Mouse (Mus musculus): Measurements from ENCODE around the gene Tnni3. TPM values are rescaled to one million over a fixed set of nuclear protein-coding genes. Genes with fewer than 3 reads are reported as not detected.

Gene Tnni3
- polyA plus RNA-seq, 1 experiment from 2014 or later, result 960 TPM

- Histone ChIP-seq H3K36me3 (peaks cover 11% of the 10 kb centered on the region), H3K27me3 (ENCODE audit: insufficient read depth, poor library complexity, severe bottlenecking) (no peaks in the 10 kb centered on the region), H3K4me1 (peaks cover 84% of the 10 kb centered on the region), H3K4me3 (peak overlapping the region; percentile 37), H3K9me3 (no peaks in the 10 kb centered on the region), H3K27ac (peak overlapping the region; percentile 87)
- 52% methylated on average over 6 of the region's 6 CpGs for WGBS
- DNase-seq (ENCODE audit: low spot score), result no peak
These were observed 10.0 kb downstream of the Tnni3 start for GRCm38 (mm10) chr7:4513829-4514712.

GRCm38 (mm10) chr7:4513236-4513635 lies 10.8 kb downstream of the Tnni3 start:
- H3K36me3 ChIP-seq, result peaks cover 9% of the 10 kb centered on the region
- H3K27me3 ChIP-seq (ENCODE audit: insufficient read depth, poor library complexity, severe bottlenecking), result no peaks in the 10 kb centered on the region
- peak overlapping the region; percentile 37 for H3K4me3 ChIP-seq
- peak overlapping the region; percentile 87; the same call in 1 of the 2 replicates for H3K27ac ChIP-seq
- no peak for DNase-seq (ENCODE audit: low spot score)
- H3K9me3 ChIP-seq, result no peaks in the 10 kb centered on the region
- peaks cover 82% of the 10 kb centered on the region for H3K4me1 ChIP-seq
- WGBS, result 21% methylated on average over 13 of the region's 13 CpGs

DNA sequence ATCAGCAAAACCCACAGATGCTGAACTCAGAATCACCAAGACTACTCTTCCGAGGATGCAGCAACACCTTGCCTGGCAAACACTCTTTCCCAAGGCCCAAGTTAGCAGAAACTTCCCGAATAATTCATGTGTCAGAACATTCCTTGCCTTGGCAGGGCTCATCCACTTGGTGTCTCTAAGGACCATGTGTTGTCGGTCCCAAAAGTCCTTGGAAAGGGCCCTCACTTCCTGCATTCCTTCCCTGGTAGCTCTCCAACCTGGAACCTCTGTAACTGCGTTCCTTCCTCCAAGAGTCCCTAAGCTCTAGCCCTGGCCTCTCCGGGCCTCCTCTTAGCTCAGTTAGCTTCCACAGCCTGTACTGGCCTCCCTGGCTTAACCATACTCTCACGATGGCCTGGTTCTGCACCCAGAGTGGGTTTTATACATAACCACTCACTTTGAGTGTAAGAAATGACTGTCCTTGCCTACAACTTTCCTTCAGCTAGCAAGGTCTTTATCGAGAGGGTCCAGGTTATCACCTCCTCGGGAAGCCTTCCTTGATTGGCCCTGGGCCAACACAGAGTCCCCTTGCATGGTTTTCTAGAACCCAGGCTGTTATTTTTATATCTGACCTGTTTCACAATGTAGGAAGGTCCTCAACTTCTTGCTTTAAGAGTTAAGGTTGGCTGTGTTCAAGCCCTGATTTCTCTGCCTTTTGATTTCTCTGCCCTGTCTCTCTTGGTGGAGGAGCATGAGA lies 12.4 kb downstream of the Tnni3 start:
- Histone ChIP-seq H3K4me3 (peak overlapping the region; percentile 29; the same call in 1 of the 2 replicates), H3K9me3 (no peaks in the 10 kb centered on the region), H3K27ac (peak overlapping the region; percentile 72), H3K4me1 (peaks cover 74% of the 10 kb centered on the region), H3K36me3 (peaks cover 10% of the 10 kb centered on the region; the same call in 1 of the 2 replicates), H3K27me3 (ENCODE audit: insufficient read depth, poor library complexity, severe bottlenecking) (no peaks in the 10 kb centered on the region)
- no peak for DNase-seq (ENCODE audit: low spot score)
- 58% methylated on average over 8 of the region's 8 CpGs for WGBS

DNA sequence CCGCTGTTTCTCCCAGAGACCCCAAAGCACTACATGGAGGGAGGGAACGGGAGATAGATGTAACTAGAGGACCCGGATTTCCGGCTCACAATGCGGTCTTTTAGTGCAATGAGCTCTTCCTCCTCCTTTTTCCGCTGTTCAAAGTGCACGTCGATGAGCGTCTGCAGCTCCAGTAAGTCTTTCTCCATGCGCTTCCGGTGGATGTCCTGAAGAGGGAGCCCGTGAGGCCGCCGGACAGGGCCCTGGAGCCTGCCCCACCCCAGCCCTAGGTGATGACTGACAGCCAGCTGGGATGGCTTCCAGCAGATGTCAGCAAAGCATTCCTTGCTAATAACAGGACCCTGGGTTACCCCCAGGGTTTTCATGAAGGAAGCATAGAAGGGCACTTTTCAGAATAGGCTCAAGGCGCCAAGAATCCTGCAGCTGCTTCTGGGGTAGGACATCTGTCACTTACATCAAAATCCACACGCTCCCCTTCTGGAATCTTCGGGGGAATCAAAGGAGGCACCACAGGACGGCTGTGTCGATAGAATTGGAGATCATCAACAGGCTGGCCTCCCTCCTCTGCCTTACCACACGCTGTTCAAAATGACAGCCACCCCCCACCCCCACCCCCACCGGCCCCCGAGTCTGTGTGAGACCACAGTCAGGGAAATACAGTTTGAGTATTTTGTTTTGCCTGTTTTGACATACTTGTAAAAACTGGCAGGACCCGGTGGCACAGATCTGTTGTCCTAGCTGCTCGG lies 14.0 kb downstream of the Tnni3 start:
- Histone ChIP-seq H3K36me3 (peaks cover 10% of the 10 kb centered on the region; the same call in 1 of the 2 replicates), H3K4me3 (peak overlapping the region; percentile 31), H3K27me3 (ENCODE audit: insufficient read depth, poor library complexity, severe bottlenecking) (no peaks in the 10 kb centered on the region), H3K27ac (peak overlapping the region; percentile 68), H3K4me1 (peaks cover 60% of the 10 kb centered on the region), H3K9me3 (no peaks in the 10 kb centered on the region)
- peak; percentile 96 for DNase-seq (ENCODE audit: low spot score)
- WGBS, result 13% methylated on average over 24 of the region's 24 CpGs

GRCm38 (mm10) chr7:4508739-4509116 lies 15.3 kb downstream of the Tnni3 start:
- 76% methylated on average over 8 of the region's 8 CpGs for WGBS
- H3K36me3 ChIP-seq, result peaks cover 10% of the 10 kb centered on the region; the same call in 1 of the 2 replicates
- peaks cover 54% of the 10 kb centered on the region for H3K4me1 ChIP-seq
- DNase-seq (ENCODE audit: low spot score), result no peak
- H3K4me3 ChIP-seq, result no peak overlapping the region
- no peaks in the 10 kb centered on the region for H3K27me3 ChIP-seq (ENCODE audit: insufficient read depth, poor library complexity, severe bottlenecking)
- H3K27ac ChIP-seq, result peak overlapping the region; percentile 29; the same call in 1 of the 2 replicates
- no peaks in the 10 kb centered on the region for H3K9me3 ChIP-seq

DNA sequence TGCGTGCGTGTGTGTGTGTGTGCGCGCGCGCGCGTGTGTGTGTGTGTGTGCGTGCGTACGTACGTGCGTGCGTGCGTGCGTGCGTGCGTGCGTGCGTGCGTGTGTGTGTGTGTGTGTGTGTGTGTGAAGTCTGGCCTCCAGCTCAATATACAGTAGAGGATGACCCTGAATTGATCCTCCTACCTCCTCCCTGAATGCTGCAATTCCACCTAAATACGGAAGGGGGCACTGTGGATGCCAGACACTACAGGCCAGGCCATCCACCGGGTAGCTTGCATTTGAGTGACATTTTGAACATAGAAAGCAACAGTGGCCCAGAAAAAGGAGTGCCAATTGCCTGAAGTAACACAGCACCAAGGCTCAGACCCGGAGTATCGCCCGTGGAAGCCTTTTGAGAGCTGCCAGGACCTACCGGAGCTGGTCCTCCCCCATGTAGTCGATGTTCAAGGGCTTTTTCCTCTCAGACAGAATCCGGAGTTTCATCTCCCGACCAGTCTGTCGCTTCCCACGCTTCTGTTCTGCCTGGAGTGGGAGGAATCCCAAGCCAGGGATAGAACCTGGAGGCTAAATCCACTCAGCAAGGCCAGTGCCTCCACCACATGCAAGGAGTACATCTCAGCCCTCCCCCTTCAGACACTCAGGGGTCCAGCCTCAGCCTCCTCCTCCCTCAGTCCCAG lies 15.8 kb downstream of the Tnni3 start:
- Histone ChIP-seq H3K36me3 (peaks cover 10% of the 10 kb centered on the region; the same call in 1 of the 2 replicates), H3K27ac (0 out of 2 replicates have a peak overlapping the region, but pooled peaks have one; percentile 29), H3K4me1 (peaks cover 49% of the 10 kb centered on the region), H3K9me3 (no peaks in the 10 kb centered on the region), H3K4me3 (no peak overlapping the region), H3K27me3 (ENCODE audit: insufficient read depth, poor library complexity, severe bottlenecking) (no peaks in the 10 kb centered on the region)
- WGBS, result 74% methylated on average over 32 of the region's 32 CpGs
- DNase-seq (ENCODE audit: low spot score), result no peak

- H3K36me3 ChIP-seq, result peaks cover 10% of the 10 kb centered on the region; the same call in 1 of the 2 replicates
- no peak overlapping the region for H3K4me3 ChIP-seq
- H3K27me3 ChIP-seq (ENCODE audit: insufficient read depth, poor library complexity, severe bottlenecking), result no peaks in the 10 kb centered on the region
- peaks cover 44% of the 10 kb centered on the region for H3K4me1 ChIP-seq
- no peaks in the 10 kb centered on the region for H3K9me3 ChIP-seq
- H3K27ac ChIP-seq, result no peak overlapping the region
- WGBS, result 62% methylated on average over 3 of the region's 4 CpGs
- no peak for DNase-seq (ENCODE audit: low spot score)
These were observed 16.8 kb downstream of the Tnni3 start for GRCm38 (mm10) chr7:4507220-4507619.

- H3K27me3 ChIP-seq (ENCODE audit: insufficient read depth, poor library complexity, severe bottlenecking), result no peaks in the 10 kb centered on the region
- H3K4me1 ChIP-seq, result peaks cover 27% of the 10 kb centered on the region
- H3K36me3 ChIP-seq, result peaks cover 10% of the 10 kb centered on the region; the same call in 1 of the 2 replicates
- DNase-seq (ENCODE audit: low spot score), result no peak
- no peaks in the 10 kb centered on the region for H3K9me3 ChIP-seq
- H3K27ac ChIP-seq, result peak overlapping the region; percentile 49
- no peak overlapping the region for H3K4me3 ChIP-seq
- 45% methylated on average over 11 of the region's 11 CpGs for whole genome bisulfite sequencing
These were observed 19.2 kb downstream of the Tnni3 start for GRCm38 (mm10) chr7:4504646-4505435.

DNA sequence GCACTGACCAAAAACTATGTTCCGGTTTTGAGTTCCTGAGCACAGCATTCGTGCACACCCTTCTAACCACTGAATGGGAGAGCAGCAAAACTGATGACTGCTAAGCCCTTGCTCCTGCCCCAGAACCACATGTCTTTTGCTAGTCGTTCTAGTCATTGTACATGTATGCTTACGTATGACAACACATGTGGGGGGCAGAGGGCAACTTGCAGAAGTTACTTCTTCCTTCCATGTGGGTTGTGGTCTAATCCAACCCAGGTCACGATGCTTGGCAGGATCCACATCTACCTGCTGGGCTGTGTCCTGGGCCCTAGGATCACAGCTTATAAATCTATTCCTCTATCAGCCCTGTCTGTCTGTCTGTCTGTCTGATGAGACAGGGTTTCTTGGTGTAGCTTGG lies 20.2 kb downstream of the Tnni3 start:
- Histone ChIP-seq H3K27ac (no peak overlapping the region), H3K4me1 (peaks cover 28% of the 10 kb centered on the region), H3K9me3 (no peaks in the 10 kb centered on the region), H3K4me3 (no peak overlapping the region), H3K36me3 (peaks cover 10% of the 10 kb centered on the region; the same call in 1 of the 2 replicates), H3K27me3 (ENCODE audit: insufficient read depth, poor library complexity, severe bottlenecking) (no peaks in the 10 kb centered on the region)
- WGBS, result 81% methylated on average over 5 of the region's 5 CpGs
- DNase-seq (ENCODE audit: low spot score), result no peak

GRCm38 (mm10) chr7:4503100-4503499 lies 20.9 kb downstream of the Tnni3 start:
- Histone ChIP-seq H3K27me3 (ENCODE audit: insufficient read depth, poor library complexity, severe bottlenecking) (no peaks in the 10 kb centered on the region), H3K36me3 (peaks cover 4% of the 10 kb centered on the region; the same call in 1 of the 2 replicates), H3K27ac (no peak overlapping the region), H3K4me1 (peaks cover 32% of the 10 kb centered on the region), H3K4me3 (no peak overlapping the region), H3K9me3 (no peaks in the 10 kb centered on the region)
- 75% methylated on average over 4 of the region's 4 CpGs for WGBS
- DNase-seq (ENCODE audit: low spot score), result no peak

GRCm38 (mm10) chr7:4502421-4503090 lies 21.5 kb downstream of the Tnni3 start:
- H3K27me3 ChIP-seq (ENCODE audit: insufficient read depth, poor library complexity, severe bottlenecking), result no peaks in the 10 kb centered on the region
- H3K9me3 ChIP-seq, result no peaks in the 10 kb centered on the region
- peak overlapping the region; percentile 94 for H3K4me3 ChIP-seq
- H3K36me3 ChIP-seq, result peaks cover 2% of the 10 kb centered on the region; the same call in 1 of the 2 replicates
- H3K27ac ChIP-seq, result peak overlapping the region; percentile 95
- 10% methylated on average over 14 of the region's 14 CpGs for WGBS
- DNase-seq (ENCODE audit: low spot score), result no peak
- peaks cover 37% of the 10 kb centered on the region for H3K4me1 ChIP-seq

Measured in heart, embryonic 10.5 days (tissue).